Mouse (Mus musculus) kidney, adult 9 months (tissue): ENCODE measurements at regions not wholly inside any gene's neighbourhood (a gene's known extent, or its start where the extent isn't known, plus 50 kb on each side); places are given as distances from the start of the nearest gene placed in this dataset.

ENCODE experiments used
- DNase-seq: peaks from one replicate; pipeline ENCODE4 v3.0.0; 2022

DNA sequence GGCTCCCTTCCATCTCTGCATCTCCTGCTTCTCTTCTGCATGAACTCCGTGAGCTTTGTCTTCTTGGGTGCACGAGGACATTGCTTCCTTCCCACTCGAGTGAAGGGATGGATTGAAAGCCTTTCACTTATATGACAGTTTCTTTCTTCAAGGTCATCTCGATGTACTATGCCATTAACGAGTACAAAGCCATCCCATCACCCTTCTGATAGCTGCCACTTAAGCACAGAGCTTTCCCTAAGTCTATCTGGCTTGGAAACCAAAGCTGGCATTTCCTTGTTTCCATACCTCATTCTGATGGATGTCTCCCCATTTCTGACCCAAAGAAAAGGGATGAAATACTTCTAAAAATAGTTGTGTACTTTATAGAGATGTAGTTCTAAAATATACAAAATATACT lies 366.5 kb upstream of the Atp11b start:
- DNase-seq: no peak

GRCm38 (mm10) chr3:35392657-35393056 lies 361.2 kb upstream of the Atp11b start:
- no peak for DNase-seq

DNA sequence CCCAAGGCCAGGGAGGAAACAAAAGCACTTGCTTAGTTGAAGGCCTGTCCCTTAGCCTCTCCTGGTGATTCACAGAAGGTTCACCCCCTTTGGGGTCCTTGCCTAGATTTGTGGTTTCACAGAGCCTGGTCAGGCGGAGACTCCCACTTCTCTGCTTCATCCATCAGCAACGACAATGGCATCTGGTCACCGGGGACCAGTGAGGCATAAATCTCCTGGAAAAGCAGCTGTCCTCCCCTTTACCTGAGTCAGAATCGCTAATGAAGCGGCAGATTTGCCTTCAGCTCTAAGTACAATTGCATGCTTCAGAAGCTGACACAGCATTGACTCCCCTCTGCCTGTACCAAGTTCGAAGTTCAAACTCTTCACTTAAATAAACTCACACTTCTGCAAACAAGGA lies 353.7 kb upstream of the Atp11b start:
- no peak for DNase-seq

DNA sequence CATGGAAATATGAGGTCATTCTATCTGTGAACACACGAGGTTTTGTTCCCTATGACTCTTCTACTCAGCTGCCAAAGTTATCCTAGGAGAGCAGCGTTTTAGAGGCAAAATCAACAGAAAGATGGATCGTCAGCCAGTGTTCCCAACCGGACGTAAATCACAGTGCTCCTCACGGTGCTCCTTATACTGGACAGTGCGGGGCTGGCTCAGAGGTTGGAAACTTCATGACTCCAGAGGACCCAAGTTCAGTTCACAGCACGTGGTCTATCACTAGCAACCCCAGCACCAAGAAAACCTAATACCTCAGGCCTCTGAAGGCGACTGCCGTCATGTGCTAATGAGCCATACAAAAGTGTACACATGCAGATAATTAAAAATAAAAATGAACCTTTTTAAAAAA lies 351.2 kb upstream of the Atp11b start:
- DNase-seq: no peak

GRCm38 (mm10) chr3:35403952-35404351 lies 350.0 kb upstream of the Atp11b start:
- no peak for DNase-seq

GRCm38 (mm10) chr3:35404492-35405390 lies 349.2 kb upstream of the Atp11b start:
- no peak for DNase-seq

- peak; percentile 7 for DNase-seq
These were observed 348.3 kb upstream of the Atp11b start for GRCm38 (mm10) chr3:35405621-35406079.

- DNase-seq: no peak
These were observed 316.2 kb upstream of the Atp11b start for GRCm38 (mm10) chr3:35437687-35438086.

GRCm38 (mm10) chr3:35462858-35463257 lies 291.0 kb upstream of the Atp11b start:
- no peak for DNase-seq

DNA sequence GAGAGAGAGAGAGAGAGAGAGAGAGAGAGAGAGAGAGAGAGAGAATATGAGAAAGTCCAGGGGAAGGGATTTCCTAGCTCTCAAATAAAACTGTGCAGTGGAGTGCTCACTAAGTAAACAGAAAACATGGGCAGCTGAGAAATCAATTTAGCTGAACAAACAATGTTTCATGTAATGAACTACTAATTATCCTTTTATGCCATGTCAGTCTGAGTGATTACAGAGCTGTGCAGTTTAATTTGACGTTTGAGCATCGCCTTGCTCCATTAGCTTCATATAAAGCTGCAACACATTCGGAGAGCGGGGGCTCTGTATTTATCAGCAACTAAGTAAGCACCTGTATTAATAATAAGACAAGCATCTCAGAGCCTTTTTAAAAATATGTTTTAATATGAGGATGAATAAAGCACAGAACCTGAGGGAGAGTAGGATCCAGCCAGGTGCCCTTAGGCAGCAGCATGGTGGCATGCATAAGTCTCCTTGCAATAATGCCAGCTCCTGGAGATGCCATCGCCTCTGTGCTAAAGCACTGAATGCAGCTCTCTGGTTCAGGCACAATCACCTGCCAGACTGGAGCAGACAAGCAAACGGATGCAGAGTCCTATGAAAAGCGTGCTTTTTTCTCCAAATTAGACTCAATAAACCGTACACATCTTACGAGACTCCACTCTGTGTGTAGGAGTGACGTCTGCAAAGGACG lies 289.5 kb upstream of the Atp11b start:
- DNase-seq: no peak

- DNase-seq: no peak
These were observed 287.9 kb upstream of the Atp11b start for GRCm38 (mm10) chr3:35465956-35466355.

- DNase-seq: no peak
These were observed 280.6 kb upstream of the Atp11b start for GRCm38 (mm10) chr3:35473351-35473750.

DNA sequence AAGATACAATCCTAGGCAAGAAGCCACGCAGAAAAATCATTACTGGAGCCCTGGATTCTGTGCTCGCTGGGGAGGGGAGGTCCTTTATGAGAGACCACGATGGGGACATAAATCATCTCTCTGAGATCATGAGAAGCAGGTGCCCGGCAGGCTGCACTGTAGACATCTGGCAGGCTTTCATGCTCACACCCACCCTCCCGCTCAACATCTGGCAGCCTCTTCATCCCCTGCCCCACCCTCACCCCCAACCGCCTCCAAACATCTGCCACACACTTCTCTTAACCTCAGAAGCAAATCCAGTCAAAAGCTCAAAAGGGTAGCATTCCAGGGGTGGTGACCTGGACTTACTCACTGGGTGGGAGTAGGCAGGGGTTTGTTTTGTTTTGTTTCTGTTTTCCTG lies 279.5 kb upstream of the Atp11b start:
- no peak for DNase-seq

DNA sequence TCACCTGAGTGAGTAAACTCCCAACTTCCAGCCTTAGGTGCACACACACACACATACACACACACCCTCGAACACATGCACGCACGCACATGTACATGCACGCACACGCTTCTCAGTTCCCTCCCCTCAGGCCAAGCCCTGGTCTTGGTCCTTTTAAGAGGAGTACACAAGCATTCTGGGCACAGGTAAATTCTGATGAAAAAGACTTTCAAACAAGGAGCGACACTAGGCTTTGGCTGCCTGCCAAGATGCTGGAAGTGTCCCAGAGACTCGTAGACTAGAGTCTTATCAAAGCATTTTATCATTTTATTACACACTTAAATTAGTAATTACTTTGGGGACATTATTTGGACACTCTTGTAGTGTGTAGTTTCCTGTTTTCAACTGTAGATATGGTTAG lies 278.6 kb upstream of the Atp11b start:
- DNase-seq: peak; percentile 3

- no peak for DNase-seq
These were observed 272.9 kb upstream of the Atp11b start for GRCm38 (mm10) chr3:35480714-35481695.

GRCm38 (mm10) chr3:35481841-35482240 lies 272.1 kb upstream of the Atp11b start:
- no peak for DNase-seq

GRCm38 (mm10) chr3:35482296-35482695 lies 271.6 kb upstream of the Atp11b start:
- DNase-seq: peak; percentile 46

DNA sequence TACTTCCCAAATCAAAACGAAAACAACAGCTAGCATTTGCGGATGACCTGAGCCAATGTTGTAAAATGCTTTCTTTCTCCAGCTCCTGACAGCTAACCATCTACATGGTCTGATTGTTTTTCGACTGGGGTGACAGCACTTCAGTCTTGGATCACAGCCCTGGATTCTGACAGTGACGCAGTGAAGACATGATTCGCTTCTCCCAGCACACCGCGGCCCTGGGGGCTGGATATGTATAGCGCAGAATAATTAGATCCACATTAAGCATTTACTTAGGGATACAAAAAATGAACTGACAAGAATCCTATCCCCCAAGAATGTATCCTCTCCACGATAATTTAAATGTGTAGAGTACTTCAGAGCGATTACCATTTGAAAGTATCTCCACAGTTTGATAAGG lies 271.1 kb upstream of the Atp11b start:
- no peak for DNase-seq

- no peak for DNase-seq
These were observed 257.7 kb upstream of the Atp11b start for GRCm38 (mm10) chr3:35496027-35496824.

- DNase-seq: no peak
These were observed 243.6 kb upstream of the Atp11b start for GRCm38 (mm10) chr3:35510314-35510713.

- no peak for DNase-seq
These were observed 237.4 kb upstream of the Atp11b start for GRCm38 (mm10) chr3:35516517-35516916.

- DNase-seq: no peak
These were observed 233.8 kb upstream of the Atp11b start for GRCm38 (mm10) chr3:35520131-35520530.
